Mouse (Mus musculus) CD8-positive naive resting alpha-beta T cell, adult 2 months (primary cell): ENCODE measurements around the gene Dph1.

Experiments
- DNase-seq, 2 experiments: peaks; one replicate each; pipeline ENCODE4 v3.0.0; 2022; ENCODE audit warnings: low read depth in 2 of 2, low spot score in 2 of 2

Dph1 gene

GRCm38 (mm10) chr11:75136666-75137398, 54.2 kb downstream of the Dph1 start:
- peak in 1 of 2 experiments; percentile 2 for DNase-seq

DNA sequence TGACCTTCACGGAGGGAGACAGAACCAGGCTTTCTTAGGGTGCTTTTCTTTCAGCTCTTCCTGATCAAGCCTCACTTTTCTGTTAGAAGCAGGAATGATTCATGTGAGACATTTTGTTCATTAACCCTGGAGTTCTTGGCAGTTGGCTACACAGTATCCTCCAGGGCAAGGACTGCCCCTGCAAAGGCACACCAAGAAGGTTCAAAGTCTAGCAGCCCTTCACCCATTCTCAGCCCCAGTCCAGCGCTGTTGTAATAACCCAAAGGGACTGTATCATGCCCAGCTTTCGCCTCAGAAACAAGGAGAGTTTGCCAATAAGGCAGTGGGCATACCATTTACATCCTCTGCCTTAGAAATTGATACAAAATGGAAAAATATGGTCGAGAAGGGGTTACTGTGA, 55.7 kb downstream of the Dph1 start:
- no peak for DNase-seq

GRCm38 (mm10) chr11:75134485-75135068, 56.5 kb downstream of the Dph1 start:
- no peak for DNase-seq

GRCm38 (mm10) chr11:75133951-75134350, 57.1 kb downstream of the Dph1 start:
- no peak for DNase-seq

GRCm38 (mm10) chr11:75133391-75133790, 57.6 kb downstream of the Dph1 start:
- DNase-seq: no peak

- DNase-seq: no peak
These were observed 58.8 kb downstream of the Dph1 start for GRCm38 (mm10) chr11:75132278-75132677.

GRCm38 (mm10) chr11:75131300-75131699, 59.7 kb downstream of the Dph1 start:
- no peak for DNase-seq

- no peak for DNase-seq
These were observed 61.6 kb downstream of the Dph1 start for GRCm38 (mm10) chr11:75129481-75129880.
